Mouse (Mus musculus) Muller cell, postnatal 12 days (primary cell): ENCODE data around the gene Sos2.
"Not testable (repeated sequence)": the region's sequence is repeated elsewhere in the genome, so short reads cannot be mapped to it uniquely, and the experiment has no call there.

ENCODE experiments used
- DNase-seq: peaks from one replicate; pipeline ENCODE4 v3.0.0-alpha.2; 2015; ENCODE audit errors: inconsistent ontology term

Gene Sos2

GRCm38 (mm10) chr12:69674576-69675537, 6.8 kb downstream of the Sos2 start:
- DNase-seq, result no peak

GRCm38 (mm10) chr12:69674176-69674575, 7.5 kb downstream of the Sos2 start:
- no peak for DNase-seq

- no peak for DNase-seq
Observed at GRCm38 (mm10) chr12:69666721-69667120, 14.9 kb downstream of the Sos2 start.

GRCm38 (mm10) chr12:69661658-69662057, 20.0 kb downstream of the Sos2 start:
- no peak for DNase-seq

- not testable (repeated sequence) for DNase-seq
Observed at GRCm38 (mm10) chr12:69653973-69654372, 27.7 kb downstream of the Sos2 start.

- no peak for DNase-seq
Observed at GRCm38 (mm10) chr12:69649511-69649910, 32.1 kb downstream of the Sos2 start.

GRCm38 (mm10) chr12:69645821-69646616, 35.6 kb downstream of the Sos2 start:
- no peak for DNase-seq

- DNase-seq, result peak; percentile 25
Observed at GRCm38 (mm10) chr12:69644877-69645276, 36.8 kb downstream of the Sos2 start.

- DNase-seq, result no peak
Observed at GRCm38 (mm10) chr12:69642877-69643276, 38.8 kb downstream of the Sos2 start.

- DNase-seq, result no peak
Observed at GRCm38 (mm10) chr12:69634761-69635160, 46.9 kb downstream of the Sos2 start.

- not testable (repeated sequence) for DNase-seq
Observed at GRCm38 (mm10) chr12:69618590-69618989, 63.1 kb downstream of the Sos2 start.

- DNase-seq, result no peak
Observed at GRCm38 (mm10) chr12:69604367-69604766, 77.3 kb downstream of the Sos2 start.

GRCm38 (mm10) chr12:69597446-69597845, 84.2 kb downstream of the Sos2 start:
- DNase-seq, result no peak

- DNase-seq, result no peak
Observed at GRCm38 (mm10) chr12:69593130-69593529, 88.5 kb downstream of the Sos2 start.

- no peak for DNase-seq
Observed at GRCm38 (mm10) chr12:69583270-69583629, 98.4 kb downstream of the Sos2 start.

GRCm38 (mm10) chr12:69582613-69583269, 98.9 kb downstream of the Sos2 start, which contains the start of gene Vcpkmt:
Gene Vcpkmt (minus strand): TSS chr12:69583028.
- DNase-seq, result peak; percentile 87

GRCm38 (mm10) chr12:69582216-69582612, 99.4 kb downstream of the Sos2 start:
- DNase-seq, result peak; percentile 29

- DNase-seq, result no peak
Observed at GRCm38 (mm10) chr12:69579623-69580022, 102.0 kb downstream of the Sos2 start.

GRCm38 (mm10) chr12:69576120-69576627, 105.5 kb downstream of the Sos2 start:
- no peak for DNase-seq

GRCm38 (mm10) chr12:69573916-69574881, 107.5 kb downstream of the Sos2 start:
- peak; percentile 66 for DNase-seq

- DNase-seq, result no peak
Observed at GRCm38 (mm10) chr12:69573271-69573670, 108.4 kb downstream of the Sos2 start.
